Mouse (Mus musculus) heart, embryonic 15.5 days (tissue): ENCODE measurements around the gene Snai3. TPM values are rescaled to one million over a fixed set of nuclear protein-coding genes. Genes with fewer than 3 reads are reported as not detected.

Source experiments
- microRNA-seq: library from miRNA; unstranded; fragments of <30 nt; microRNA quantifications from one replicate; pipeline ENCODE4, GENCODE M21; 2016
- polyA plus RNA-seq: library from polyadenylated mRNA; unstranded; fragments of >200 nt; fragmentation: Nextera tagmentation; extraction: Ambion mirVana; gene quantifications from 2 replicates; pipeline ENCODE4 v1.2.1, GENCODE M21; 2015

The Snai3 gene
- polyA plus RNA-seq, 1 experiment from 2014 or later: 2.0 TPM

Small RNA genes within 50 kb of the gene (microRNA-seq; reads per million reads assigned to microRNA genes)
- not detected for gene Gm24366

Other genes starting within 250 kb of the Snai3 start
- 3.8 and 3.9 TPM in 2 replicates for gene Zfpm1, start 178.6 kb downstream of the Snai3 start, polyA plus RNA-seq
- gene Trhr2, start 100.0 kb downstream of the Snai3 start, polyA plus RNA-seq: not detected in 2 replicates
- gene Zc3h18, start 84.1 kb downstream of the Snai3 start, polyA plus RNA-seq: 26.1 and 31.0 TPM in 2 replicates
- 0.34 TPM in 1 of 2 replicates, not detected in the other for gene Il17c, start 38.7 kb downstream of the Snai3 start, polyA plus RNA-seq
- 176 and 197 TPM in 2 replicates for gene Cyba, start 27.8 kb downstream of the Snai3 start, polyA plus RNA-seq
- gene Mvd, start 17.3 kb downstream of the Snai3 start, polyA plus RNA-seq: 13.3 and 18.9 TPM in 2 replicates
- gene Rnf166, start 15.3 kb upstream of the Snai3 start, polyA plus RNA-seq: 37.0 and 44.4 TPM in 2 replicates
- gene Ctu2, start 15.4 kb upstream of the Snai3 start, polyA plus RNA-seq: 23.0 and 25.6 TPM in 2 replicates
- gene Piezo1, start 90.6 kb upstream of the Snai3 start, polyA plus RNA-seq: 11.5 and 13.9 TPM in 2 replicates
- 24.5 and 28.4 TPM in 2 replicates for gene Cdt1, start 107.3 kb upstream of the Snai3 start, polyA plus RNA-seq
- 163 and 208 TPM in 2 replicates for gene Aprt, start 116.2 kb upstream of the Snai3 start, polyA plus RNA-seq
- gene Galns, start 150.7 kb upstream of the Snai3 start, polyA plus RNA-seq: 8.0 and 12.2 TPM in 2 replicates
- gene Trappc2l, start 150.9 kb upstream of the Snai3 start, polyA plus RNA-seq: 47.1 and 56.2 TPM in 2 replicates
- not detected in 2 replicates for gene Pabpn1l, start 162.0 kb upstream of the Snai3 start, polyA plus RNA-seq
- gene Cbfa2t3, start 238.4 kb upstream of the Snai3 start, polyA plus RNA-seq: 4.2 and 5.9 TPM in 2 replicates